Mouse (Mus musculus) stomach, postnatal 0 days (tissue): ENCODE data around the gene Fxr2. TPM values are rescaled to one million over a fixed set of nuclear protein-coding genes. Genes with fewer than 3 reads are reported as not detected.

Experiments
- ATAC-seq: fragments of 200-750 bp; cut with Nextera tagmentation; 2 replicates; pipeline ENCODE4 v1.8.0; 2017; ENCODE audit not compliant: low FRiP score, low TSS enrichment
- DNase-seq: peaks from one replicate; pipeline ENCODE4 v3.0.0-alpha.2; 2016; ENCODE audit warnings: low spot score
- H3K27ac ChIP-seq: fragments of 300-500 bp; sonication (generic); replicated peaks from 2 replicates; pipeline ENCODE4 v1.5.1; 2014; ENCODE audit warnings: mild to moderate bottlenecking, control low read depth
- H3K27me3 ChIP-seq: fragments of 300-500 bp; sonication (generic); 2 replicates; pipeline ENCODE4 v1.6.1; 2014; ENCODE audit warnings: low read length; ENCODE audit not compliant: control insufficient read depth, insufficient read depth
- H3K36me3 ChIP-seq: fragments of 300-500 bp; sonication (generic); 2 replicates; pipeline ENCODE4 v1.6.1; 2014; ENCODE audit warnings: low read length, mixed read lengths; ENCODE audit not compliant: control insufficient read depth, insufficient read depth
- H3K4me1 ChIP-seq: fragments of 300-500 bp; sonication (generic); replicated peaks from 2 replicates; pipeline ENCODE4 v1.6.1; 2014; ENCODE audit warnings: antibody characterized with exemption; ENCODE audit not compliant: control insufficient read depth, insufficient read depth
- H3K4me2 ChIP-seq: fragments of 300-500 bp; sonication (generic); replicated peaks from 2 replicates; pipeline ENCODE4 v1.6.1; 2014; ENCODE audit warnings: low read depth, mild to moderate bottlenecking, control low read depth, moderate library complexity
- H3K4me3 ChIP-seq: fragments of 300-500 bp; sonication (generic); 2 replicates; pipeline ENCODE4 v1.5.1; 2014; ENCODE audit warnings: low read depth, low read length, control low read depth
- H3K9ac ChIP-seq: fragments of 300-500 bp; sonication (generic); 2 replicates; pipeline ENCODE4 v1.6.1; 2014; ENCODE audit warnings: mild to moderate bottlenecking, low read length, control low read depth, mixed read lengths
- H3K9me3 ChIP-seq: fragments of 300-500 bp; sonication (generic); 2 replicates; pipeline ENCODE4 v1.6.1; 2016; ENCODE audit warnings: low read length; ENCODE audit not compliant: control insufficient read depth
- CTCF ChIP-seq: IDR thresholded peaks from 2 replicates; pipeline ENCODE4 v1.5.1; 2016; ENCODE audit warnings: antibody characterized with exemption, low read depth, mild to moderate bottlenecking, moderate library complexity
- EP300 ChIP-seq: optimal IDR thresholded peaks from 2 replicates; pipeline ENCODE3; 2016; ENCODE audit warnings: antibody characterized with exemption
- WGBS: fragments of 180-500 bp; shearing (Covaris S2); extraction: QIAGEN DNeasy Blood & Tissue Kit; methylation state at CpG from one replicate; pipeline ENCODE4 v1.1.7; 2014; 5-methylcytosine and 5-hydroxymethylcytosine counted together
- polyA plus RNA-seq: library from polyadenylated mRNA; unstranded; fragments of >200 nt; fragmentation: Nextera tagmentation; extraction: Ambion mirVana; gene quantifications from 2 replicates; pipeline ENCODE4 v1.2.1, GENCODE M21; 2015

Gene Fxr2
- polyA plus RNA-seq, 1 experiment from 2014 or later, result 10.8 TPM

- peak overlapping the region; percentile 27 for H3K4me3 ChIP-seq
- no peaks in the 10 kb centered on the region for H3K9me3 ChIP-seq
- ATAC-seq (no peak), DNase-seq (no peak)
- peak overlapping the region; percentile 48 for H3K4me2 ChIP-seq
- peak overlapping the region; percentile 86 for H3K27ac ChIP-seq
- WGBS, result 59% methylated on average over 5 of the region's 5 CpGs
- H3K4me1 ChIP-seq, result no peaks in the 10 kb centered on the region
- no peaks in the 10 kb centered on the region for H3K27me3 ChIP-seq
- TF ChIP-seq CTCF, result no peak
- TF ChIP-seq EP300, result no peak
- peaks cover 29% of the 10 kb centered on the region for H3K36me3 ChIP-seq
- H3K9ac ChIP-seq, result no peak overlapping the region; the same call in 1 of the 2 replicates
Observed at GRCm38 (mm10) chr11:69656065-69656455, 23.3 kb downstream of the Fxr2 start.

- H3K4me3 ChIP-seq, result peak overlapping the region; percentile 15; the same call in 1 of the 2 replicates
- peaks cover 24% of the 10 kb centered on the region for H3K36me3 ChIP-seq
- TF ChIP-seq EP300 (no peak), CTCF (peak; percentile 87)
- H3K27me3 ChIP-seq, result no peaks in the 10 kb centered on the region
- no peaks in the 10 kb centered on the region for H3K4me1 ChIP-seq
- H3K9ac ChIP-seq, result peak overlapping the region; percentile 41; the same call in 1 of the 2 replicates
- peak overlapping the region; percentile 86 for H3K27ac ChIP-seq
- WGBS, result 54% methylated on average over 10 of the region's 10 CpGs
- DNase-seq (peak; percentile 53), ATAC-seq (no peak)
- no peaks in the 10 kb centered on the region for H3K9me3 ChIP-seq
- H3K4me2 ChIP-seq, result peak overlapping the region; percentile 48
Observed at GRCm38 (mm10) chr11:69656617-69657461, 24.0 kb downstream of the Fxr2 start.

- TF ChIP-seq EP300 (no peak), CTCF (no peak)
- no peak for ATAC-seq
- 75% methylated on average over 15 of the region's 15 CpGs for WGBS
- Histone ChIP-seq H3K4me2 (no peak overlapping the region), H3K9ac (no peak overlapping the region), H3K4me3 (no peak overlapping the region), H3K4me1 (no peaks in the 10 kb centered on the region), H3K27me3 (no peaks in the 10 kb centered on the region), H3K27ac (peak overlapping the region; percentile 86; the same call in 1 of the 2 replicates), H3K9me3 (no peaks in the 10 kb centered on the region), H3K36me3 (peaks cover 17% of the 10 kb centered on the region)
- no peak for DNase-seq
Observed at GRCm38 (mm10) chr11:69657462-69657881, 24.7 kb downstream of the Fxr2 start.

- ATAC-seq, result no peak
- 51% methylated on average over 3 of the region's 3 CpGs for WGBS
- H3K4me2 ChIP-seq, result peak overlapping the region; percentile 44
- H3K9ac ChIP-seq, result peak overlapping the region; percentile 65
- peak overlapping the region; percentile 53 for H3K4me3 ChIP-seq
- H3K27me3 ChIP-seq, result no peaks in the 10 kb centered on the region
- H3K27ac ChIP-seq, result peak overlapping the region; percentile 96
- TF ChIP-seq EP300 (no peak), CTCF (peak; percentile 15; the same call in 1 of the 2 replicates)
- no peaks in the 10 kb centered on the region for H3K9me3 ChIP-seq
- peaks cover 8% of the 10 kb centered on the region for H3K36me3 ChIP-seq
- H3K4me1 ChIP-seq, result 0 out of 2 replicates have a peak, but pooled peaks cover 2% of the 10 kb centered on the region
- DNase-seq, result no peak
Observed at GRCm38 (mm10) chr11:69661221-69661881, 28.6 kb downstream of the Fxr2 start.

GRCm38 (mm10) chr11:69662213-69662966 lies 29.6 kb downstream of the Fxr2 start, which contains the start of gene Mpdu1:
Mpdu1 (minus strand) TSS chr11:69662642.
- Histone ChIP-seq H3K4me1 (0 out of 2 replicates have a peak, but pooled peaks cover 2% of the 10 kb centered on the region), H3K36me3 (peaks cover 7% of the 10 kb centered on the region), H3K27ac (peak within 1 kb of the TSS; percentile 96), H3K9me3 (no peaks in the 10 kb centered on the region), H3K4me3 (peak within 1 kb of the TSS; percentile 53), H3K27me3 (no peaks in the 10 kb centered on the region), H3K4me2 (peak within 1 kb of the TSS; percentile 44), H3K9ac (peak within 1 kb of the TSS; percentile 65)
- DNase-seq, result peak; percentile 95
- TF ChIP-seq CTCF (peak; percentile 65), EP300 (peak; percentile 80)
- ATAC-seq, result peak; percentile 93
- under 1% methylated on average over 48 of the region's 48 CpGs for WGBS
